Mouse (Mus musculus) neural tube, embryonic 11.5 days (tissue): ENCODE data around the gene Ireb2. TPM values are rescaled to one million over a fixed set of nuclear protein-coding genes. Genes with fewer than 3 reads are reported as not detected.
"Not testable (repeated sequence)": the region's sequence is repeated elsewhere in the genome, so short reads cannot be mapped to it uniquely, and the experiment has no call there.

Source experiments
- ATAC-seq: fragments of 200-750 bp; cut with Nextera tagmentation; 2 replicates; pipeline ENCODE4 v1.8.0; 2017; ENCODE audit warnings: moderate number of reproducible peaks, mild to moderate bottlenecking, moderate TSS enrichment, moderate library complexity; ENCODE audit not compliant: insufficient read depth, low FRiP score, low TSS enrichment
- DNase-seq: peaks from one replicate; pipeline ENCODE4 v3.0.0-alpha.2; 2015; ENCODE audit warnings: low spot score
- H3K27ac ChIP-seq: fragments of 300-500 bp; sonication (generic); 2 replicates; pipeline ENCODE4 v1.5.1; 2014; ENCODE audit warnings: low read depth, mild to moderate bottlenecking, low read length
- H3K27me3 ChIP-seq: fragments of 300-500 bp; sonication (generic); 2 replicates; pipeline ENCODE4 v1.6.1; 2014; ENCODE audit warnings: mild to moderate bottlenecking, low read length, mixed read lengths; ENCODE audit not compliant: control insufficient read depth, insufficient read depth
- H3K36me3 ChIP-seq: fragments of 300-500 bp; sonication (generic); 2 replicates; pipeline ENCODE4 v1.6.1; 2014; ENCODE audit warnings: mild to moderate bottlenecking, low read length, moderate library complexity, mixed read lengths; ENCODE audit not compliant: control insufficient read depth, insufficient read depth
- H3K4me1 ChIP-seq: fragments of 300-500 bp; sonication (generic); 2 replicates; pipeline ENCODE4 v1.6.1; 2014; ENCODE audit warnings: low read length, mixed read lengths; ENCODE audit not compliant: control insufficient read depth, insufficient read depth
- H3K4me2 ChIP-seq: fragments of 300-500 bp; sonication (generic); 2 replicates; pipeline ENCODE4 v1.6.1; 2014; ENCODE audit warnings: low read depth, mild to moderate bottlenecking, moderate library complexity
- H3K4me3 ChIP-seq: fragments of 300-500 bp; sonication (generic); 2 replicates; pipeline ENCODE4 v1.5.1; 2014; ENCODE audit warnings: low read depth, low read length
- H3K9ac ChIP-seq: fragments of 300-500 bp; sonication (generic); 2 replicates; pipeline ENCODE4 v1.6.1; 2014; ENCODE audit warnings: mild to moderate bottlenecking, low read length
- H3K9me3 ChIP-seq: fragments of 300-500 bp; sonication (generic); 2 replicates; pipeline ENCODE4 v1.6.1; 2016; ENCODE audit warnings: low read length; ENCODE audit not compliant: control insufficient read depth
- WGBS: fragments of 180-500 bp; shearing (Covaris S2); extraction: QIAGEN DNeasy Blood & Tissue Kit; methylation state at CpG from one replicate; pipeline ENCODE4 v1.1.7; 2014; 5-methylcytosine and 5-hydroxymethylcytosine counted together
- polyA plus RNA-seq: library from polyadenylated mRNA; unstranded; fragments of >200 nt; fragmentation: Nextera tagmentation; extraction: Ambion mirVana; gene quantifications from 2 replicates; pipeline ENCODE4 v1.2.1, GENCODE M21; 2014

The Ireb2 gene
- 69.3 and 69.9 TPM in 2 replicates for polyA plus RNA-seq

GRCm38 (mm10) chr9:54863363-54864281 is at the start of gene Ireb2:
TSS of gene Ireb2 (plus strand) at chr9:54863789.
- DNase-seq = peak; percentile 99
- H3K27me3 ChIP-seq = no peaks in the 10 kb centered on the region
- peak within 1 kb of the TSS; percentile 82 for H3K4me3 ChIP-seq
- no peaks in the 10 kb centered on the region for H3K9me3 ChIP-seq
- WGBS = under 1% methylated on average over 72 of the region's 72 CpGs
- peaks cover 2% of the 10 kb centered on the region; the same call in 1 of the 2 replicates for H3K36me3 ChIP-seq
- H3K27ac ChIP-seq = peak within 1 kb of the TSS; percentile 88
- peak within 1 kb of the TSS; percentile 96 for H3K9ac ChIP-seq
- peaks cover 6% of the 10 kb centered on the region for H3K4me1 ChIP-seq
- peak within 1 kb of the TSS; percentile 64 for H3K4me2 ChIP-seq
- ATAC-seq = peak; percentile 95

GRCm38 (mm10) chr9:54816508-54817201 is 46.9 kb upstream of the Ireb2 start:
- 76% methylated on average over 10 of the region's 10 CpGs for WGBS
- DNase-seq (no peak), ATAC-seq (no peak)
- Histone ChIP-seq H3K36me3 (no peaks in the 10 kb centered on the region), H3K27me3 (no peaks in the 10 kb centered on the region), H3K27ac (no peak overlapping the region), H3K9me3 (no peaks in the 10 kb centered on the region), H3K4me2 (no peak overlapping the region), H3K4me1 (peaks cover 2% of the 10 kb centered on the region; the same call in 1 of the 2 replicates), H3K4me3 (no peak overlapping the region), H3K9ac (no peak overlapping the region)

- Histone ChIP-seq H3K4me3 (no peak overlapping the region), H3K4me1 (peaks cover under 1% of the 10 kb centered on the region; the same call in 1 of the 2 replicates), H3K9me3 (no peaks in the 10 kb centered on the region), H3K27me3 (no peaks in the 10 kb centered on the region), H3K36me3 (no peaks in the 10 kb centered on the region), H3K27ac (no peak overlapping the region), H3K4me2 (no peak overlapping the region), H3K9ac (no peak overlapping the region)
- 58% methylated on average over 5 of the region's 5 CpGs for WGBS
- peak; percentile 72; the same call in 1 of the 2 replicates for ATAC-seq
- peak; percentile 55 for DNase-seq
Observed at GRCm38 (mm10) chr9:54821442-54822100, 42.0 kb upstream of the Ireb2 start.

- 38% methylated on average over 2 of the region's 2 CpGs for WGBS
- Histone ChIP-seq H3K9me3 (no peaks in the 10 kb centered on the region), H3K4me1 (no peaks in the 10 kb centered on the region), H3K27ac (no peak overlapping the region), H3K27me3 (no peaks in the 10 kb centered on the region), H3K4me2 (no peak overlapping the region), H3K4me3 (no peak overlapping the region), H3K36me3 (no peaks in the 10 kb centered on the region), H3K9ac (no peak overlapping the region)
- DNase-seq (peak; percentile 19), ATAC-seq (no peak)
Observed at GRCm38 (mm10) chr9:54829760-54830159, 33.8 kb upstream of the Ireb2 start.

- Histone ChIP-seq H3K27me3 (no peaks in the 10 kb centered on the region), H3K9ac (no peak overlapping the region), H3K36me3 (no peaks in the 10 kb centered on the region), H3K9me3 (no peaks in the 10 kb centered on the region), H3K27ac (no peak overlapping the region), H3K4me1 (no peaks in the 10 kb centered on the region), H3K4me2 (no peak overlapping the region), H3K4me3 (no peak overlapping the region)
- 44% methylated on average over 3 of the region's 3 CpGs for WGBS
- DNase-seq (peak; percentile 58), ATAC-seq (no peak)
Observed at GRCm38 (mm10) chr9:54830624-54831023, 33.0 kb upstream of the Ireb2 start.

- Histone ChIP-seq H3K9ac (no peak overlapping the region), H3K27me3 (no peaks in the 10 kb centered on the region), H3K4me2 (no peak overlapping the region), H3K9me3 (no peaks in the 10 kb centered on the region), H3K4me3 (no peak overlapping the region), H3K36me3 (no peaks in the 10 kb centered on the region), H3K4me1 (no peaks in the 10 kb centered on the region), H3K27ac (no peak overlapping the region)
- 53% methylated on average over 1 of the region's 1 CpGs for WGBS
- DNase-seq = no peak
- no peak for ATAC-seq
Observed at GRCm38 (mm10) chr9:54833831-54834230, 29.8 kb upstream of the Ireb2 start.

GRCm38 (mm10) chr9:54835951-54836717 is 27.5 kb upstream of the Ireb2 start:
- ATAC-seq, H3K9me3 ChIP-seq, H3K9ac ChIP-seq, H3K27ac ChIP-seq, H3K4me2 ChIP-seq, H3K4me1 ChIP-seq, H3K27me3 ChIP-seq, H3K4me3 ChIP-seq, H3K36me3 ChIP-seq, DNase-seq: not testable (repeated sequence)
- 80% methylated on average over 6 of the region's 6 CpGs for WGBS

GRCm38 (mm10) chr9:54837835-54838234 is 25.8 kb upstream of the Ireb2 start:
- Histone ChIP-seq H3K4me3 (no peak overlapping the region), H3K4me2 (no peak overlapping the region), H3K27me3 (no peaks in the 10 kb centered on the region), H3K36me3 (no peaks in the 10 kb centered on the region), H3K4me1 (no peaks in the 10 kb centered on the region), H3K9me3 (no peaks in the 10 kb centered on the region), H3K9ac (no peak overlapping the region), H3K27ac (no peak overlapping the region)
- WGBS = 64% methylated on average over 7 of the region's 7 CpGs
- DNase-seq (no peak), ATAC-seq (no peak)
